ENCODE assay signal across 8 mouse cellular contexts in genomic region chr14:14120230-14121096, GRCm38 (mm10). TPM values are rescaled to one million over a fixed set of nuclear protein-coding genes. Genes with fewer than 3 reads are reported as not detected.
DNase-seq lines count a peak whose midpoint lies in the region; ATAC-seq lines count a peak whose summit lies in the region.

TSS of gene Psmd6 (minus strand) at chr14:14120984.

- peak; percentile 99 for ATAC-seq in megakaryocyte progenitor cell, adult 5-6 weeks (replicated peaks; ENCODE audit: poor library complexity)

- peak; percentile 91 for DNase-seq in adipocyte (ENCODE audit: low spot score)
- DNase-seq in embryo, embryonic 10 days (ENCODE audit: low spot score): peak; percentile 87
- peak; percentile 91 for DNase-seq in gastrocnemius, postnatal 10 days
- peak; percentile 93 for DNase-seq in induced T-regulatory cell, adult 2 months (ENCODE audit: low read depth)
- DNase-seq in left cerebral cortex, adult 9 months (ENCODE audit: low spot score in 2 of 2): peak; percentile 52 to 91
- peak; percentile 89 for DNase-seq in right cerebral cortex, postnatal 14 days
- DNase-seq in urinary bladder, postnatal 36 days (ENCODE audit: low spot score in 2 of 2): peak; percentile 81 to 89

RNA-seq across cellular contexts. Expression of gene Psmd6, which starts in this region (rescaled TPM):
- 100 to 1,000 TPM; 177 to 194 TPM for total RNA-seq in gastrocnemius, postnatal 10 days (2021)
- total RNA-seq in megakaryocyte progenitor cell, adult 5-6 weeks (2015): 181 and 210 TPM in 2 replicates
- 215 and 237 TPM in 2 replicates for total RNA-seq in megakaryocyte progenitor cell, adult 5-6 weeks (2017)

Comparison
In these comparisons a context has a peak if more than half of its experiments do, and no peak if none do; other contexts are left out.
1. Peak in every context shown above with its lines: DNase-seq and ATAC-seq.